Mouse (Mus musculus): Measurements from ENCODE around the gene Tnnt3. TPM values are rescaled to one million over a fixed set of nuclear protein-coding genes. Genes with fewer than 3 reads are reported as not detected.

Gene Tnnt3
- polyA plus RNA-seq, 1 experiment: 5.1 TPM

GRCm38 (mm10) chr7:142555366-142556088 is 56.9 kb downstream of the Tnnt3 start:
- no peak overlapping the region for H3K27ac ChIP-seq (ENCODE audit: insufficient read depth, low read depth, low read length)
- no peak overlapping the region for H3K4me3 ChIP-seq (ENCODE audit: insufficient read depth, low read length)
- no peaks in the 10 kb centered on the region for H3K4me1 ChIP-seq (ENCODE audit: control insufficient read depth, insufficient read depth, low read length)
- no peak for TF ChIP-seq POLR2A (IDR thresholded peaks at IDR 0.05; ENCODE audit: borderline replicate concordance, low read depth, low read length)
- no peak for TF ChIP-seq CTCF (IDR thresholded peaks at IDR 0.05; ENCODE audit: low read depth, low read length)

GRCm38 (mm10) chr7:142556089-142556476 is 57.4 kb downstream of the Tnnt3 start:
- no peak for TF ChIP-seq CTCF (IDR thresholded peaks at IDR 0.05; ENCODE audit: low read depth, low read length)
- TF ChIP-seq POLR2A (IDR thresholded peaks at IDR 0.05; ENCODE audit: borderline replicate concordance, low read depth, low read length): no peak
- H3K4me1 ChIP-seq (ENCODE audit: control insufficient read depth, insufficient read depth, low read length): no peaks in the 10 kb centered on the region
- H3K4me3 ChIP-seq (ENCODE audit: insufficient read depth, low read length): no peak overlapping the region
- no peak overlapping the region for H3K27ac ChIP-seq (ENCODE audit: insufficient read depth, low read depth, low read length)

GRCm38 (mm10) chr7:142557696-142558095 is 59.1 kb downstream of the Tnnt3 start:
- Histone ChIP-seq H3K4me1 (ENCODE audit: control insufficient read depth, insufficient read depth, low read length) (no peaks in the 10 kb centered on the region), H3K27ac (ENCODE audit: insufficient read depth, low read depth, low read length) (no peak overlapping the region), H3K4me3 (ENCODE audit: insufficient read depth, low read length) (no peak overlapping the region)
- TF ChIP-seq CTCF (IDR thresholded peaks at IDR 0.05; ENCODE audit: low read depth, low read length): no peak
- no peak for TF ChIP-seq POLR2A (IDR thresholded peaks at IDR 0.05; ENCODE audit: borderline replicate concordance, low read depth, low read length)

- Histone ChIP-seq H3K4me3 (ENCODE audit: insufficient read depth, low read length) (no peak overlapping the region), H3K27ac (ENCODE audit: insufficient read depth, low read depth, low read length) (no peak overlapping the region), H3K4me1 (ENCODE audit: control insufficient read depth, insufficient read depth, low read length) (no peaks in the 10 kb centered on the region)
- no peak for TF ChIP-seq CTCF (IDR thresholded peaks at IDR 0.05; ENCODE audit: low read depth, low read length)
- TF ChIP-seq POLR2A (IDR thresholded peaks at IDR 0.05; ENCODE audit: borderline replicate concordance, low read depth, low read length): no peak
Observed at GRCm38 (mm10) chr7:142558511-142559146, 60.0 kb downstream of the Tnnt3 start.

- Histone ChIP-seq H3K27ac (ENCODE audit: insufficient read depth, low read depth, low read length) (no peak overlapping the region), H3K4me3 (ENCODE audit: insufficient read depth, low read length) (no peak overlapping the region), H3K4me1 (ENCODE audit: control insufficient read depth, insufficient read depth, low read length) (no peaks in the 10 kb centered on the region)
- TF ChIP-seq POLR2A (IDR thresholded peaks at IDR 0.05; ENCODE audit: borderline replicate concordance, low read depth, low read length) (no peak), CTCF (IDR thresholded peaks at IDR 0.05; ENCODE audit: low read depth, low read length) (no peak)
Observed at GRCm38 (mm10) chr7:142559651-142560175, 61.1 kb downstream of the Tnnt3 start.

- Histone ChIP-seq H3K4me1 (ENCODE audit: control insufficient read depth, insufficient read depth, low read length) (no peaks in the 10 kb centered on the region), H3K4me3 (ENCODE audit: insufficient read depth, low read length) (no peak overlapping the region), H3K27ac (ENCODE audit: insufficient read depth, low read depth, low read length) (no peak overlapping the region)
- TF ChIP-seq CTCF (IDR thresholded peaks at IDR 0.05; ENCODE audit: low read depth, low read length): no peak
- TF ChIP-seq POLR2A (IDR thresholded peaks at IDR 0.05; ENCODE audit: borderline replicate concordance, low read depth, low read length): no peak
Observed at GRCm38 (mm10) chr7:142560942-142561855, 62.6 kb downstream of the Tnnt3 start.

- H3K4me1 ChIP-seq (ENCODE audit: control insufficient read depth, insufficient read depth, low read length): peaks cover under 1% of the 10 kb centered on the region
- no peak for TF ChIP-seq CTCF (IDR thresholded peaks at IDR 0.05; ENCODE audit: low read depth, low read length)
- no peak for TF ChIP-seq POLR2A (IDR thresholded peaks at IDR 0.05; ENCODE audit: borderline replicate concordance, low read depth, low read length)
- no peak overlapping the region for H3K4me3 ChIP-seq (ENCODE audit: insufficient read depth, low read length)
- no peak overlapping the region for H3K27ac ChIP-seq (ENCODE audit: insufficient read depth, low read depth, low read length)
Observed at GRCm38 (mm10) chr7:142561856-142562404, 63.3 kb downstream of the Tnnt3 start.

GRCm38 (mm10) chr7:142563168-142563567 is 64.5 kb downstream of the Tnnt3 start:
- no peak overlapping the region for H3K27ac ChIP-seq (ENCODE audit: insufficient read depth, low read depth, low read length)
- H3K4me1 ChIP-seq (ENCODE audit: control insufficient read depth, insufficient read depth, low read length): peaks cover 10% of the 10 kb centered on the region
- no peak for TF ChIP-seq CTCF (IDR thresholded peaks at IDR 0.05; ENCODE audit: low read depth, low read length)
- TF ChIP-seq POLR2A (IDR thresholded peaks at IDR 0.05; ENCODE audit: borderline replicate concordance, low read depth, low read length): no peak
- H3K4me3 ChIP-seq (ENCODE audit: insufficient read depth, low read length): no peak overlapping the region

- H3K27ac ChIP-seq (ENCODE audit: insufficient read depth, low read depth, low read length): no peak overlapping the region
- H3K4me1 ChIP-seq (ENCODE audit: control insufficient read depth, insufficient read depth, low read length): peaks cover 10% of the 10 kb centered on the region
- H3K4me3 ChIP-seq (ENCODE audit: insufficient read depth, low read length): no peak overlapping the region
- no peak for TF ChIP-seq POLR2A (IDR thresholded peaks at IDR 0.05; ENCODE audit: borderline replicate concordance, low read depth, low read length)
- TF ChIP-seq CTCF (IDR thresholded peaks at IDR 0.05; ENCODE audit: low read depth, low read length): no peak
Observed at GRCm38 (mm10) chr7:142564955-142565643, 66.5 kb downstream of the Tnnt3 start.

Other genes with a start within 250 kb of the Tnnt3 start
- gene Gm2431, start 240.5 kb upstream of the Tnnt3 start, polyA plus RNA-seq (2012; ENCODE audit: insufficient read depth, insufficient read length, missing spikeins): not detected in 2 replicates
- gene Gm4559, start 224.5 kb upstream of the Tnnt3 start, polyA plus RNA-seq (2012; ENCODE audit: insufficient read depth, insufficient read length, missing spikeins): not detected in 2 replicates
- gene Krtap5-1, start 201.7 kb upstream of the Tnnt3 start, polyA plus RNA-seq (2012; ENCODE audit: insufficient read depth, insufficient read length, missing spikeins): not detected in 2 replicates
- not detected in 2 replicates for gene Krtap5-4, start 195.3 kb upstream of the Tnnt3 start, polyA plus RNA-seq (2012; ENCODE audit: insufficient read depth, insufficient read length, missing spikeins)
- 0.59 TPM in 1 of 2 replicates, not detected in the other for gene Ifitm10, start 125.1 kb upstream of the Tnnt3 start, polyA plus RNA-seq (2012; ENCODE audit: insufficient read depth, insufficient read length, missing spikeins)
- gene Gm49369, start 116.2 kb upstream of the Tnnt3 start, polyA plus RNA-seq (2012; ENCODE audit: insufficient read depth, insufficient read length, missing spikeins): 1.1 TPM in 1 of 2 replicates, not detected in the other
- gene Ctsd, start 110.8 kb upstream of the Tnnt3 start, polyA plus RNA-seq (2012; ENCODE audit: insufficient read depth, insufficient read length, missing spikeins): 2,800 and 3,060 TPM in 2 replicates
- 5.6 TPM in 2 replicates for gene Syt8, start 64.0 kb upstream of the Tnnt3 start, polyA plus RNA-seq (2012; ENCODE audit: insufficient read depth, insufficient read length, missing spikeins)
- 10.2 and 13.8 TPM in 2 replicates for gene Tnni2, start 57.0 kb upstream of the Tnnt3 start, polyA plus RNA-seq (2012; ENCODE audit: insufficient read depth, insufficient read length, missing spikeins)
- gene Lsp1, start 38.0 kb upstream of the Tnnt3 start, polyA plus RNA-seq (2012; ENCODE audit: insufficient read depth, insufficient read length, missing spikeins): 320 and 327 TPM in 2 replicates
- 27.2 and 47.3 TPM in 2 replicates for gene Mrpl23, start 33.9 kb downstream of the Tnnt3 start, polyA plus RNA-seq (2012; ENCODE audit: insufficient read depth, insufficient read length, missing spikeins)
- gene Igf2, start 168.0 kb downstream of the Tnnt3 start, polyA plus RNA-seq (2012; ENCODE audit: insufficient read depth, insufficient read length, missing spikeins): not detected in 2 replicates
- not detected in 2 replicates for gene Gm49394, start 171.1 kb downstream of the Tnnt3 start, polyA plus RNA-seq (2012; ENCODE audit: insufficient read depth, insufficient read length, missing spikeins)
- gene Ins2, start 244.5 kb downstream of the Tnnt3 start, polyA plus RNA-seq (2012; ENCODE audit: insufficient read depth, insufficient read length, missing spikeins): not detected in 2 replicates

Data from bone marrow macrophage, adult 2 months (primary cell).